Mouse (Mus musculus): ENCODE results near the gene Cuedc2.
A peak's percentile ranks its signal among the peaks of the same experiment; 100 is the strongest.

The Cuedc2 gene

GRCm38 (mm10) chr19:46321101-46321943 lies 17.2 kb downstream of the Cuedc2 start:
- DNase-seq: peak; percentile 83 to 85

- peak; percentile 10 to 16 for DNase-seq
Measured at GRCm38 (mm10) chr19:46320076-46320785, 18.3 kb downstream of the Cuedc2 start.

- peak; percentile 77 to 84 for DNase-seq
Measured at GRCm38 (mm10) chr19:46318586-46319378, 19.7 kb downstream of the Cuedc2 start.

- DNase-seq: peak; percentile 36 to 37
Measured at GRCm38 (mm10) chr19:46318031-46318471, 20.5 kb downstream of the Cuedc2 start.

- DNase-seq: peak; percentile 18 to 30
Measured at GRCm38 (mm10) chr19:46317546-46317885, 21.0 kb downstream of the Cuedc2 start.

- DNase-seq: peak; percentile 10 to 19
Measured at GRCm38 (mm10) chr19:46316846-46317545, 21.5 kb downstream of the Cuedc2 start.

- DNase-seq: peak in 1 of 2 experiments; percentile 4
Measured at GRCm38 (mm10) chr19:46315752-46316610, 22.5 kb downstream of the Cuedc2 start.

GRCm38 (mm10) chr19:46314872-46315742 lies 23.4 kb downstream of the Cuedc2 start:
- DNase-seq: no peak

GRCm38 (mm10) chr19:46314151-46314601 lies 24.3 kb downstream of the Cuedc2 start:
- DNase-seq: peak in 1 of 2 experiments; percentile 44

- DNase-seq: no peak
Measured at GRCm38 (mm10) chr19:46313591-46313990, 24.9 kb downstream of the Cuedc2 start.

GRCm38 (mm10) chr19:46313116-46313515 lies 25.4 kb downstream of the Cuedc2 start:
- no peak for DNase-seq

- DNase-seq: no peak
Measured at GRCm38 (mm10) chr19:46312566-46312965, 25.9 kb downstream of the Cuedc2 start.

- DNase-seq: no peak
Measured at GRCm38 (mm10) chr19:46311341-46311740, 27.2 kb downstream of the Cuedc2 start.

- no peak for DNase-seq
Measured at GRCm38 (mm10) chr19:46310312-46310865, 28.1 kb downstream of the Cuedc2 start.

GRCm38 (mm10) chr19:46309651-46310305 lies 28.7 kb downstream of the Cuedc2 start:
- peak in 1 of 2 experiments; percentile 32 for DNase-seq

GRCm38 (mm10) chr19:46308706-46309435 lies 29.6 kb downstream of the Cuedc2 start:
- DNase-seq: peak; percentile 95 to 97

GRCm38 (mm10) chr19:46308303-46308702 lies 30.2 kb downstream of the Cuedc2 start:
- DNase-seq: no peak

GRCm38 (mm10) chr19:46307781-46308180 lies 30.7 kb downstream of the Cuedc2 start:
- DNase-seq: no peak
